In genomic region chr8:88185716-88186115, GRCm38 (mm10) we compare ENCODE assay signal across 16 mouse cellular contexts.
"Had no signal": no experiment of that assay in that cellular context is flagged by ENCODE, and none has a peak within 500 bp of the region (broad histone marks: within the 10 kb centered on the region; RNA-seq: fewer than 3 reads in every experiment).

No protein-coding gene starts in this region.

- H3K9ac ChIP-seq: neural tube, embryonic 13.5 days; neural tube, embryonic 15.5 days; stomach, embryonic 15.5 days had no signal

- H3K4me1 ChIP-seq: neural tube, embryonic 13.5 days; neural tube, embryonic 15.5 days; stomach, embryonic 15.5 days had no signal

- H3K27ac ChIP-seq: neural tube, embryonic 13.5 days; neural tube, embryonic 15.5 days; stomach, embryonic 15.5 days; stomach, postnatal 0 days had no signal

- DNase-seq: retina, postnatal 1 day; right cerebral cortex, adult 18-20 months; right cerebral cortex, postnatal 14 days; right cerebral cortex, postnatal 25 days; right cerebral cortex, postnatal 4 days; spleen, adult 18-20 months; thymus, adult 18-20 months; thymus, adult 2 months; thymus, postnatal 14 days; thymus, postnatal 25 days; thymus, postnatal 36 days; thymus, postnatal 4 days had no signal

- H3K9me3 ChIP-seq: neural tube, embryonic 13.5 days; neural tube, embryonic 15.5 days; stomach, embryonic 15.5 days had no signal

- H3K27me3 ChIP-seq: neural tube, embryonic 13.5 days; neural tube, embryonic 15.5 days; stomach, embryonic 15.5 days had no signal

- H3K4me2 ChIP-seq: neural tube, embryonic 13.5 days; neural tube, embryonic 15.5 days; stomach, embryonic 15.5 days had no signal

- H3K4me3 ChIP-seq: neural tube, embryonic 13.5 days; neural tube, embryonic 15.5 days; stomach, embryonic 15.5 days had no signal

- H3K36me3 ChIP-seq: neural tube, embryonic 13.5 days; neural tube, embryonic 15.5 days; stomach, embryonic 15.5 days had no signal
